Mouse (Mus musculus) kidney, embryonic 16.5 days (tissue): ENCODE results near the gene Sorcs3. TPM values are rescaled to one million over a fixed set of nuclear protein-coding genes. Genes with fewer than 3 reads are reported as not detected.

Experiments used
- ATAC-seq: fragments of 200-750 bp; cut with Nextera tagmentation; 2 replicates; pipeline ENCODE4 v1.8.0; 2017; ENCODE audit warnings: moderate TSS enrichment; ENCODE audit not compliant: low FRiP score, low TSS enrichment
- H3K27ac ChIP-seq: fragments of 300-500 bp; sonication (generic); 2 replicates; pipeline ENCODE4 v1.5.1; 2014; ENCODE audit warnings: low read length
- H3K27me3 ChIP-seq: fragments of 300-500 bp; sonication (generic); 2 replicates; pipeline ENCODE4 v1.6.1; 2014; ENCODE audit warnings: low read length, control low read depth, mixed read lengths; ENCODE audit not compliant: insufficient read depth
- H3K36me3 ChIP-seq: fragments of 300-500 bp; sonication (generic); 2 replicates; pipeline ENCODE4 v1.6.1; 2014; ENCODE audit warnings: low read length, control low read depth, mixed read lengths; ENCODE audit not compliant: insufficient read depth
- H3K4me1 ChIP-seq: fragments of 300-500 bp; sonication (generic); 2 replicates; pipeline ENCODE4 v1.6.1; 2014; ENCODE audit warnings: low read length, control low read depth, mixed read lengths; ENCODE audit not compliant: insufficient read depth
- H3K4me2 ChIP-seq: fragments of 300-500 bp; sonication (generic); replicated peaks from 2 replicates; pipeline ENCODE4 v1.6.1; 2014; ENCODE audit warnings: low read depth, low read length
- H3K4me3 ChIP-seq: fragments of 300-500 bp; sonication (generic); 2 replicates; pipeline ENCODE4 v1.5.1; 2014; ENCODE audit warnings: mild to moderate bottlenecking, low read length
- H3K9ac ChIP-seq: fragments of 300-500 bp; sonication (generic); replicated peaks from 2 replicates; pipeline ENCODE4 v1.6.1; 2014; ENCODE audit warnings: low read length
- H3K9me3 ChIP-seq: fragments of 300-500 bp; sonication (generic); 2 replicates; pipeline ENCODE4 v1.6.1; 2016; ENCODE audit warnings: low read length, control low read depth
- WGBS: fragments of 180-500 bp; shearing (Covaris S2); extraction: QIAGEN DNeasy Blood & Tissue Kit; methylation state at CpG from one replicate; pipeline ENCODE4 v1.1.7; 2014; 5-methylcytosine and 5-hydroxymethylcytosine counted together
- polyA plus RNA-seq: library from polyadenylated mRNA; unstranded; fragments of >200 nt; fragmentation: Nextera tagmentation; extraction: Ambion mirVana; gene quantifications from 2 replicates; pipeline ENCODE4 v1.2.1, GENCODE M21; 2015

Sorcs3 gene
- polyA plus RNA-seq, 1 experiment from 2014 or later = 1.8 TPM

DNA sequence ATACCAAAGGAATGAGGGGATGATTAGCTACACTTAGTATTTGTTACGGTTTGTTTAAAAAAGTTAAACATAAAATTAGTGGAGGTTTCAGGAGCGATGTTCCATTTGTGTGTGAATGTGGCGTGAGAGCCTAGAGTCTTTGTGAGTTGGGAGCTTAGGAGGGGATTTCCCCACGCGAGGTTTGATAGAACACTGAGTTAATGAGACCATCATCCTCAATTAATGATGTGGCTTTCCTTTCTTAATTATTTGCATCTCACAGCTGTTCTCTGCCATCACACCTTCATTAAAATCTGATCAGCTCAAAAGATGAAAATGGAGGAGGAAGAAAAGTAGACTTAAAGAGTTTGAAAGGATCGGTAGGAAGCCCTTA is 104.5 kb downstream of the Sorcs3 start:
- no peak overlapping the region for H3K27ac ChIP-seq
- H3K4me2 ChIP-seq = no peak overlapping the region
- no peaks in the 10 kb centered on the region for H3K4me1 ChIP-seq
- no peaks in the 10 kb centered on the region; the same call in 1 of the 2 replicates for H3K27me3 ChIP-seq
- H3K36me3 ChIP-seq = no peaks in the 10 kb centered on the region
- ATAC-seq = no peak
- no peak overlapping the region for H3K9ac ChIP-seq
- H3K4me3 ChIP-seq = no peak overlapping the region
- H3K9me3 ChIP-seq = no peaks in the 10 kb centered on the region
- 90% methylated on average over 6 of the region's 6 CpGs for WGBS

DNA sequence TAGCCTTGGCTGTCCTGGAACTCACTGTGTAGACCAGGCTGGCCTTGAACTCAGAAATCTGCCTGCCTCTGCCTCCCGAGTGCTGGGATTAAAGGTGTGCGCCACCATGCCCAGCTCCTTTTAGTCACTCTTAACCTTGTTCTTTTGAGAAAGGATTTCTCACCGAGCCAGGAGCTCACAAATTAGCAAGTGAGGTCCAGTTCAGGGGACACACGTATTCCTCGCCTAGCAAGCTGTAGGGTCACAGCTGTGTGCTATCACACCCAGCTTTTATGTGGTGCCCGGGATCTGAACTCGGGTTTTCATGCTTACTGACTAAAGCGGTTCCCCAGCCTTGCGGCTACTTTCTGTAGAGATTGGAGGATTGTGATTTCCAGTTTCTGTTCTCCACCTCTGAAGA is 108.0 kb downstream of the Sorcs3 start:
- H3K4me1 ChIP-seq = no peaks in the 10 kb centered on the region
- H3K9me3 ChIP-seq = no peaks in the 10 kb centered on the region
- no peak overlapping the region for H3K9ac ChIP-seq
- no peak overlapping the region for H3K4me3 ChIP-seq
- ATAC-seq = no peak
- H3K36me3 ChIP-seq = no peaks in the 10 kb centered on the region
- no peak overlapping the region for H3K27ac ChIP-seq
- 89% methylated on average over 9 of the region's 9 CpGs for WGBS
- no peaks in the 10 kb centered on the region; the same call in 1 of the 2 replicates for H3K27me3 ChIP-seq
- H3K4me2 ChIP-seq = no peak overlapping the region

GRCm38 (mm10) chr19:48327115-48327514 is 121.3 kb downstream of the Sorcs3 start:
- 65% methylated on average over 6 of the region's 6 CpGs for WGBS
- ATAC-seq = no peak

DNA sequence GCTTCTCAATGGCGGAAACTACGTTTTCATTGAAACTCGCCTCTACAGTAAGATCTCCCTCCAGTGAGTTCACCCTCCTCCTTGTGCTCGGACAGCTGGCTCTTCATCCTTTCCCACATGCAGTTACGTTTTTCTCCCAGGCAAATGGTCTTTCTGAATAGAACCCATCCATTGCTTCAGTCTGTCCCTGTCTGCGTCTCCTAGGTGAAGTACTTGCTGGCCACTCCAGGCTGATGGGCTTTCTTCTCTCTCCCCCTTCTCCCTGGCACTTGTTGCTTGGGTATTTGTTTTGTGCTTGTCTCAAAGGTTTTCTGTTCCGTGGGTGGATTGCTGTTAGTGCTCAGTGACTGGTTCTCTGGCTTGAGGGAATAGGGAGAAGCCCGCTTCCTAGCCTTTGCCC is 122.3 kb downstream of the Sorcs3 start:
- Histone ChIP-seq H3K4me3 (no peak overlapping the region), H3K4me1 (no peaks in the 10 kb centered on the region), H3K27ac (no peak overlapping the region), H3K4me2 (no peak overlapping the region), H3K27me3 (no peaks in the 10 kb centered on the region), H3K9me3 (no peaks in the 10 kb centered on the region), H3K9ac (no peak overlapping the region), H3K36me3 (no peaks in the 10 kb centered on the region)
- WGBS = 79% methylated on average over 8 of the region's 8 CpGs
- ATAC-seq = no peak

More at GRCm38 (mm10) chr19:48327115-48327514, 121.3 kb downstream of the Sorcs3 start:
- no peak overlapping the region for H3K27ac ChIP-seq
- no peak overlapping the region for H3K4me3 ChIP-seq
- H3K27me3 ChIP-seq = no peaks in the 10 kb centered on the region
- no peak overlapping the region for H3K4me2 ChIP-seq
- no peaks in the 10 kb centered on the region for H3K36me3 ChIP-seq
- no peak overlapping the region for H3K9ac ChIP-seq
- H3K9me3 ChIP-seq = no peaks in the 10 kb centered on the region
- no peaks in the 10 kb centered on the region for H3K4me1 ChIP-seq

DNA sequence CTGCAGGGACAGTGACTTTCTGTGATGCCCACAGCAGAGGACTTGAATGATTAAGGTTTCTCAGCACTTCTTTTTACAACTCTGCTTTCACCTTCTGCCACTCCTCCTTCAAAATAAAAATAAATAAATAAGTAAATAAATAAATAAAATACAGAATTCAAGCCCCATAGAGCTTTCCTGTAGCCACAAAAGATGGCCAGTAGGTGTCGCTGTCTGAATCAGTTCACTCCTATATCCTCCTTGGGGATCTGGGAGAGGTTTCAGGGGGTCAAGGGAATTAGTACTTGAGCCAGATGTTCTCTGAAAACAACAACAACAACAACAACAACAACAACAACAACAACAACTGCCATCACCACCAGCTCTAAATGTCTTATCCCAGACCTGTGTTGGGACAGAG is 125.8 kb downstream of the Sorcs3 start:
- Histone ChIP-seq H3K9ac (no peak overlapping the region), H3K4me1 (no peaks in the 10 kb centered on the region), H3K27me3 (no peaks in the 10 kb centered on the region), H3K4me2 (no peak overlapping the region), H3K4me3 (no peak overlapping the region), H3K27ac (no peak overlapping the region), H3K9me3 (no peaks in the 10 kb centered on the region), H3K36me3 (no peaks in the 10 kb centered on the region)
- no peak for ATAC-seq
- WGBS = 26% methylated on average over 1 of the region's 1 CpGs

- Histone ChIP-seq H3K4me1 (0 out of 2 replicates have a peak, but pooled peaks cover 5% of the 10 kb centered on the region), H3K27me3 (no peaks in the 10 kb centered on the region), H3K9me3 (no peaks in the 10 kb centered on the region), H3K4me2 (no peak overlapping the region), H3K36me3 (no peaks in the 10 kb centered on the region), H3K9ac (no peak overlapping the region), H3K4me3 (no peak overlapping the region), H3K27ac (no peak overlapping the region)
- WGBS = 75% methylated on average over 2 of the region's 2 CpGs
- ATAC-seq = no peak
These were observed 127.3 kb downstream of the Sorcs3 start for GRCm38 (mm10) chr19:48333085-48333484.

DNA sequence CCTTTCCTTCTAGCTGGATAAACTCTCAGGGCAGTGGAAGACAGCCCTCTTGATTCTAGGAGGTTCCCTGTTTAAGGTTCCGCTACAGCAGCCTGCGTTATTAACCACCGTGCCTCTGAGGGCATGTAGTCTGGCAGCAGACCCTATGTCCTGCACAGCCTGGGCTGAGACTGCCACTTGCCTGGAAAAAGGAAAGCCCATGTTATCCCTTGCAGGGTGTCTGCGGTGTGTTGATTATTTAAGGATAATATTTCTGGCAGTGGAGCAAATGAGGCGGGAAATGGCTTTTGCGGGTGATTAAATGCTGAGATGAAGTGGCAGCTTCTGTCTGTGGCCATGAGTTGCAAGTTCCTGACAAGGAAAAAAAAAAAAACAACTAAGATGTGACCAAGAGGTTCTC is 131.6 kb downstream of the Sorcs3 start:
- no peak overlapping the region for H3K4me3 ChIP-seq
- peak; percentile 78 for ATAC-seq
- H3K36me3 ChIP-seq = no peaks in the 10 kb centered on the region
- H3K4me2 ChIP-seq = no peak overlapping the region
- WGBS = 28% methylated on average over 6 of the region's 6 CpGs
- no peaks in the 10 kb centered on the region for H3K27me3 ChIP-seq
- no peak overlapping the region for H3K9ac ChIP-seq
- no peaks in the 10 kb centered on the region for H3K9me3 ChIP-seq
- 0 out of 2 replicates have a peak, but pooled peaks cover 10% of the 10 kb centered on the region for H3K4me1 ChIP-seq
- H3K27ac ChIP-seq = no peak overlapping the region

- Histone ChIP-seq H3K9ac (no peak overlapping the region), H3K4me3 (no peak overlapping the region), H3K4me2 (no peak overlapping the region), H3K4me1 (0 out of 2 replicates have a peak, but pooled peaks cover 10% of the 10 kb centered on the region), H3K27ac (no peak overlapping the region), H3K27me3 (no peaks in the 10 kb centered on the region), H3K9me3 (no peaks in the 10 kb centered on the region), H3K36me3 (no peaks in the 10 kb centered on the region)
- ATAC-seq = no peak
- WGBS = 83% methylated on average over 5 of the region's 5 CpGs
These were observed 132.3 kb downstream of the Sorcs3 start for GRCm38 (mm10) chr19:48338098-48338497.

DNA sequence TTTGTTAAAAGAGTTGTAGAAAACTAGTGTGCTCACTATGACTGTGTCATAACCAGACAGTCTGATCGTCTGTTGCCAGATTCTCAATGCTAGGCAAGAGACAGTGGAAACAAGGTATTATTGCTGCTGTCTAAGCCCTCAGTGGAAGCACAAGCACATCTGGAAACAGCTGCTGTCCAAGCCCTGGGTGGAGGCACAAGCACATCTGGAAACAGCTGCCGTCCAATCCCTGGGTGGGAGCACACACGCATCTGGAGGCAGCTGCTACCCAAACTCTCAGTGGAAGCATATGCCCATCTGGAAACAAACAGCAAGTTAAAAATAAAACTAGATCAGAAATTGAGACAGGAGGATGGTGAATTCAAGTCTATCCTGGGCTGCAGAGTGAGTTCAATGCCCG is 136.9 kb downstream of the Sorcs3 start:
- H3K27ac ChIP-seq = no peak overlapping the region
- no peak for ATAC-seq
- H3K9ac ChIP-seq = no peak overlapping the region
- no peak overlapping the region for H3K4me3 ChIP-seq
- 0 out of 2 replicates have a peak, but pooled peaks cover 5% of the 10 kb centered on the region for H3K4me1 ChIP-seq
- no peaks in the 10 kb centered on the region for H3K36me3 ChIP-seq
- no peaks in the 10 kb centered on the region for H3K9me3 ChIP-seq
- no peak overlapping the region for H3K4me2 ChIP-seq
- H3K27me3 ChIP-seq = no peaks in the 10 kb centered on the region
- WGBS = 70% methylated on average over 4 of the region's 4 CpGs

DNA sequence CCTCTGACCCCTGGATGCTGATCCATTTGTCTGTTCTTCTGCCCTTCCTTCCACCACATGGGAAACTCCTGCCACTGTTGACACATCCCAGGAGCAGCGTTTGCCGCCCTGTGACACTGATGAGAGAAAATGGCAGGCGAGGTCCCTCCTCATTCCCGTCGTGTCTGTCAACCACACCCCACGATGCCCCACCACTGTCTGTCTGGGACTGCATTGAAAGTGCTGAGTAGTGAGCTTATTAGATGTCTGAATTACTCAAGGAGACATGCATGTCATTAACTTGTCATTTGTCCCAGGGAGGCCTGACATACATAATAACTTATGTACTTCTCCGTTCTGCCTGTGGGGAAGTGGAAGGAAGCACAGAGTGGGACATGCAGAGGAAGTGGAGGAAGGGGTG is 137.6 kb downstream of the Sorcs3 start:
- Histone ChIP-seq H3K27me3 (no peaks in the 10 kb centered on the region), H3K9me3 (no peaks in the 10 kb centered on the region), H3K4me1 (0 out of 2 replicates have a peak, but pooled peaks cover 5% of the 10 kb centered on the region), H3K4me2 (no peak overlapping the region), H3K36me3 (no peaks in the 10 kb centered on the region), H3K27ac (no peak overlapping the region), H3K9ac (no peak overlapping the region), H3K4me3 (no peak overlapping the region)
- 39% methylated on average over 7 of the region's 7 CpGs for WGBS
- no peak for ATAC-seq
